Mouse (Mus musculus) spleen, embryonic (tissue): ENCODE results near the gene Ddx39.

Experiments used
- CTCF ChIA-PET: fragments of 350-600 bp; sonication (Branson Sonifier 250); formaldehyde crosslinking; loops from one replicate; lab custom pipeline; 2022; lab: Charles Lee

Ddx39 gene

DNA sequence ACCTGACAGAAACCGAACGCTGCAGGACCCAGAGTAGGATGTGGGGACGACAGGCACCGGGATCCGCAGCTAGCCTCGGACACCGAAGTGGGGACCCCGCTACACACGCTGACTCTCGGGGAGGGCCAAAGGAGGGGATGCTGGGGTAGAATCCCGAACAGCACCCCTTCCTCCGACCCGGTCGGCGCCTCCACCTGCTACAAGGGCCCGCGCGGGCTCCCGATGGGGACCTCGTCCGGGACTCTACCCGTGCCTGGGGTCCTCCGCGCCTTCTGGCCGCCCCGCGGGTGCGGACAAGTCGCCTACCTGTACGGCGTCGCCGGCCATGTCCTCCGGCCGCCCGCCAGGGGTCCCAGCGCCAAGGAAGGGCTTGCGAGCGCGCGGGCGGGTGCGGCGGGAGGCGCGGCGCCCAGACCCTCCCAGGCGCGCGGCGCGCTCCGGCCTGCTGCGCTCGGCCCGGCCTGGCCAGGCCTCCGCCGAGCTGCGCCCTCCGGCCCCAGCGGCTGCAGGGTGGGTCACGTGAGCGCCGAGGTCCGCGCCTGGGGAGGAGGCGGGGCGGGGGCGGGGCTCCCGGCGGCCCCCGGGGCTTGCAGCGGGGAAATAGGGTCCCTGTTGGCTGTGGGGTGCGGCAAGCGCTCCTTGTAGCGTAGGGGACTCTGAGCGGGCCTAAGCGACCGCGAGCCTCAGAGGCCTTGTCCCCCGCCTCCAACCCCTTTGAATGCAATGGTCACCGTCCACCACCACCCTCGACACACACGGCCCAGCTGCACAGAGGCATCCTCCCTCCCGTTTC, 16.1 kb upstream of the Ddx39 start, which contains the start of gene Pkn1:
Gene Pkn1 (minus strand): TSS at position 519 of the 793 bp plus-strand sequence.
- CTCF ChIA-PET: interaction anchor here (0.6 kb wide), 1 partner anchor 11 kb away, joined by 3 read pairs; no protein-coding TSS in a partner anchor

DNA sequence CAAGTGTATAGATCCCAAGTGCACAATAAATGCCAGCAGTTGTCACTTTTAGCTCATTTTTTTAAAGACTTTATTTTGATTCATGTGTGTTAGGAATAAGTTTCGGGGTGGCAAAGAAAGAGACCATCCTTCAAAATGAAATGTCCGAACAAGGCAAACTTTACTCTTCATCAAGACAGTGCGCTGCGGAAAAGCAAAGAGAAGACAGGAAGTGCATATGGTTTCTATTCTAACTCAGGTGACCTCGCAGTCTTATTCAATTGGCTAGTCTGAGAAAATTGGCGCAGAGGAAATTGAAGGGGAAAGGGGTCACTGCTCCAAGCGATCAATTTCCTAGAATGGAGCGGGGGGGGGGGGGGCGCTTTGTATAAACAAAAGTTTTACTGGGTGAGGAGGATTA, 15.4 kb upstream of the Ddx39 start:
- CTCF ChIA-PET: interaction anchor here (0.6 kb wide), 1 partner anchor 11 kb away, joined by 3 read pairs; no protein-coding TSS in a partner anchor

DNA sequence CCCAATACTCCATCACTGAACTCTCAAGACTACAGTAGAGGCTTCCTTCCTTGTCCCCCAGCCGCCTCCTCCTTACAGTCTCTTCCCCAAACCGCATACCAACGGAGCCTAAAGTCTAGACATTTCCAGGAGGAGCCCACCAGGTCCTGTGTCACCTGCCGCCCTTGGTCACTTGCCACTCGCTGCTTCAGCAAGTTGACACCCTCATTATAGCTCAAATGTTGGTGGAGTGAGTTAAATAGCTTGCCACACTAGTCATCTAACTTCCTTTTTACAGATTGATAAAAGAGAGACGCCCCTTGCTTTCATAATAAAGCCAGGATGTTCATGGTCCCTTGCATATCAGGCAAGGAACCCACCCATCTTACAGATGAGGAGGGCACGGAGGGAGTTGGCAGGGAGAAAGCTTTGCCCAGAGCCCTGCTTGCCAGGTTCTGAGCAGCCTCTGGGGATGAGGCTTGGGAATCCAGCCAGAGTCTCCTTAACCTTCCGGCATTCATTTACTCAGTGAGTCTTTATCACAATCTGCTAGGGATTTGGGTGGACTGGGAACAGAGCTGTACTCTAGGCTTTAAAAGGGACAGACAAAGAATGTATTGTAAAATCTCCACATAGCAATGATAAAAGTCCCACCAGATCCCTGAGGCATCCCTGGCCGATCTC, 14.4 kb upstream of the Ddx39 start:
- CTCF ChIA-PET: no interaction called here

DNA sequence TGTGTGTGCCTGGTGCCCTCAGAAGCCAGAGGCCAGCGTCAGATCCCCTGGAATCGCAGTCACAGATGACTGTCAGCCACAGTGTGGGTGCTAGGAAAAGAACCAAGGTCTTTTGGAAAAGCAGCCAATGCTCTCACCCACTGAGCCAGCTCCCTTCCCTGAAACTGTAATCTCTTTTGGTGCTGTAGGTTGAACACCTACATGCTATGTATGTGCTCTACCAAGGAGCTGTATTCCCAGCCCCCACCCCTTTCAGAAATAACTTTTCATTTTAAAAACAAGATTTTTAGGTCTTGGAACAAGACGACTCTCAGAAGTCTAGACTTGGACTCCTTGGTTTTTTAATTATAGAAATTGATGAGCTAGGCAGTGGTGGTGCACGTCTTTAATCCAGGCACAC, 11.6 kb upstream of the Ddx39 start:
- CTCF ChIA-PET: no interaction called here

DNA sequence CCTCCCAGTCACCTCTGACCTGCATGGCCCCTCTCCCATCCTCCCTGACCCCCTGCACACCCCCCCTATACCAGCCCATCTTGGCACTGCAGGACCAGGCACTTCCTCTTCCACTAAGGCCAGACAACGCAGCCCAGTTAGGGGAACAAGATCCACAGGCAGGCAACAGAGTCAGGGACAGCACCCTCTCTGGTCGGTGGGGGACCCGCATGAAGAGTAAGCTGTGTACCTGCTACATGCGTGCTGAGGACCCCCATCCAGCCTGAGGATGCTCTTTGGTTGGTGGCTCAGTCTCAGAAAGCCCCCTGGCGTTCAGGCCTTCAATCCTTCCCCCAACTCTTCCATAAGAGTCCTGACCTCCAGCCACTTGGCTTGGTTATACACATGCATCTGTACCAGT, 8.6 kb upstream of the Ddx39 start:
- CTCF ChIA-PET: no interaction called here

DNA sequence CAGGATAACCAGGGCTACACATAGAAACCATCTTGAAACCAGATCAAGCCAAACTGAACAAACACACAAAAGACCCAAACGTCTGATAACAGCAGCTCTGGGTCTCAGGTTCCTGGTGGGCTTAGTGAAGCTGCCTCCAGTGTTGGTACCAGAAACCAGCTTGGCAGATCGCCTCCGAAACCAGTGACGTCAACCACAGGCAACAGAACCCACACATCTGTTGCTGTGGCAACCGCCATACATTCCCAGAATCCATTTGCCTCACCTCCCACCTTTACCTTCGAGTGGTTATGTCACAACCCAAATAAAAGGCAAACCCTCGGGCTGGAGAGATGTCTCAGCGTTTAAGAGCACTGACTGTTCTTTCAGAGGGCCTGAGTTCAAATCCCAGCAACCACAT, 7.4 kb upstream of the Ddx39 start:
- CTCF ChIA-PET: no interaction called here

DNA sequence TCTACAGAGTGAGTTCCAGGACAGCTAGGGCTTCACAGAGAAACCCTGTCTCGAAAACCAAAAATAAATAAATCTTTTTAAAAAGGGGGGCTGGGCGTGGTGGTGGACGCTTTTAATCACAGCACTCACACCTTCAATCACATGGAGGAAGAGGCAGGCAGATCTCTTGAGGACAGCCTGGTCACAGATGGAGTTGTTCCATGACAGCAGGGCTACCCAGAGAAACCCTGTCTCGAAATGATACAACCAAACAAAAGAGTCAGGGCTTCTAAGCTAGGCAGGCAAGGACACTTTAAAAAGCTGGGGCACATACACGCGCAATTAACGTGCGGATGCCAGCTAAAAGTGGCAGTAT, 324 bp upstream of the Ddx39 start:
- CTCF ChIA-PET: interaction anchor here (0.5 kb wide), 1 partner anchor 92 kb away, joined by 6 read pairs; no protein-coding TSS in a partner anchor

DNA sequence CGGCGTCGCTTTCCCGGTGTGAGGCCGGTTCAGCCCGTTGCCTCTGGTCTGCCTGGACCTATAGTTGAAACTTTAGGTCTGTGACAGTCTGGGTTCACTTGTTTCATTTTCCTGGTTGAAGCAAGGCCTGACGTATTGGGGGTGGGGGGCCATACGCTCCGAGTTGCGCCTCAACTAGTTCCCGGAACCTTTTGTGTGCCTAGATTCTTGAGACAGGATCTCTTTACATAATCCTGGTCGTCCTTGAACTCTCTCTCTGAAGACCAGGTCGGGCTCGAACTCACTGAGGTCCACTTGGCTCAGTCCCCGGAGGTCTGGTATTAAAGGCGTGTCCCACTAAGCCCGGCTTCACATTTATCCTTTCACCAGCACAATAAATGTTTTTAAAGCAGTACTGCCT, 794 bp downstream of the Ddx39 start:
- CTCF ChIA-PET: no interaction called here

DNA sequence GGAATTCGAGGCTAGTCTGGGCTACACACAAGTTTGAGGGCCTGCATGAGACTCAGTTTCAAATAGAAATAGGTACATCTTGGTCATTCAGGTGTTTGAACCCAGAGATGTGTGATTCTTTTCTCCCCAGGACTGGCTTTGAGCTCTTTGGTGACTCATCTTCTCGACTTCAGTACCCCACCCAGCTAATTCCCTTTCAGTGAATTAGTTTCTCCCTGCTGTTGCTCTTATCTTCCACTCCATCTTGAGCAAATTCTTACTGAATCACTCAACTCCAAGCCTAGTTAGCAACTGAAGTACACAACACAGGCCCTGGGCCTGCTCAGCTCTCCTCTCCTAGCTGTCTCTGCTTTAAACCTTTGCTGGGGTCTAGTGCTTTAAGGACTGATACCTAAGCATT, 1.6 kb downstream of the Ddx39 start:
- CTCF ChIA-PET: no interaction called here

DNA sequence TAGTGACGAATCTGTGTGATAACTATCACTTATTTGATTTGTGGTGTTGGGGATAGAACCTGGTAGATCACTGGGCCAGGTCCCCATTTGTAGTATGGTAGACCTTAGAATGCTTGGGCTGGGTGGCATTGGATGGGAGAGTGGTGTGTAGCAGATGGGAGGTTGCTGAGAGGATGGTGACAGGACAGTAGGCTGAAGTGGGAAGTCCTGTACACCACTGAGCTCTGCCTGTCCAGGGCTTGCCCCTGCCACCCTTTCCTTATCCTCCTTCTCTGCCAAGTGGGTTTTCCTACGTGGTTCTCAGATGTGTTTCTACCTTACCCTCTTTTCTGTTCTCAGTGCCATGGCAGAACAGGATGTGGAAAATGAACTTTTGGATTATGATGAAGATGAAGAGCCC, 4.1 kb downstream of the Ddx39 start:
- CTCF ChIA-PET: no interaction called here

DNA sequence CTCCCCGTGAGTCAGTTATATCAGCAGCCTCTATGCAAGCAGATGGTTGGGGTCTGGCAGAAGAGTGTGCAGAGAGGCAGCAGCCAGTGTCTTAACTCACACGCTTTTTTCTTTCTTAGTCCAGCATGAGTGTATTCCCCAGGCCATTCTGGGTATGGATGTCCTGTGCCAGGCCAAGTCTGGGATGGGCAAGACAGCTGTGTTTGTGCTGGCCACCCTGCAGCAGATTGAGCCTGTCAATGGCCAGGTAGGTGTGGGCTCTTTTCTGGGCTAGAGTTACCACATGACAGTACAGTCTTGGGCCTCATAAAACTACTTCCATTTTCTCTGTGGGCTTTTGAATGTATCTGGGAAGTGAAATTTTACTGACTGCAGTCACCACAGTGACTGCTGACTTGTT, 4.7 kb downstream of the Ddx39 start:
- CTCF ChIA-PET: no interaction called here

DNA sequence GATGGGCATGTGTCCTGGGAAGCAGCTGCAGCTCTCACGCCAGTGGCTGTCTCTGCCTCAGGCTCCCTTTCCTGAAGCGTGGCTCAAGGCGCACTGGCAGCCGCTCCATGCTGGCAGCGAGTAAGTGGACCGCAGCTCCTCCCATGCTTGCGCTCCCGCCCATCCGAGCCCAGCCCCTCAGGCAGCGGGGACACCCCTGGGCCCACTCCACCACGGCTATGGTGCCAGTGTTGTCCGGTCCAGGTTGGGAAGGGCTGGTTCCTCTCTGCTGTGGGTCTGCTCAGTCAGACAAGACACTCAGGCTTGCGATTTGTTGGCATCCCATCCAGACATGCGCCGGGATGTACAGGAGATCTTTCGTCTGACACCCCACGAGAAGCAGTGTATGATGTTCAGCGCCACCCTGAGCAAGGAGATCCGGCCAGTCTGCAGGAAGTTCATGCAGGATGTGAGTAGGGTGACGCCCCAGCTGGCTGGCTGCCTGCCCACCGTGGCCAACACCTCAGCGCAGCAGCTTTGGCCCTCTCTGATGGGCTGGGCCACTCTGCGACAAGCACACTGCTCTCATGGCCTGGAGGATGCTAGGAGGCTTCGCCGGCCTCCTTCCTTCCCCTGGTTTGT, 6.5 kb downstream of the Ddx39 start:
- CTCF ChIA-PET: interaction anchor here (0.6 to 1.0 kb wide), 3 partner anchors 15 to 325 kb away, joined by 3 read pairs; no protein-coding TSS in a partner anchor

DNA sequence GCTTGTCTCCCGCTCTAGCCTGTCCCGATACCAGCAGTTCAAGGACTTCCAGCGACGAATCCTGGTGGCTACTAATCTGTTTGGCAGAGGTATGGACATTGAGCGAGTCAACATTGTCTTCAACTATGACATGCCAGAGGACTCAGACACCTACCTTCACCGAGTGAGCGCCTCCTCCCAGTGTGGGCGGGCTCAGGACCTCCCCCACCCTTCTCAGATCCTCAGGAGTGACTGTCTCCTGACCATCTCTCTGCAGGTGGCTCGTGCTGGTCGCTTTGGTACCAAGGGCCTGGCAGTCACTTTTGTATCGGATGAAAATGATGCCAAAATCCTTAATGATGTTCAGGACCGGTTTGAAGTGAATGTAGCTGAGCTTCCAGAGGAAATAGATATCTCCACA, 7.7 kb downstream of the Ddx39 start:
- CTCF ChIA-PET: interaction anchor here (0.6 to 0.8 kb wide), 2 partner anchors 14 to 324 kb away, joined by 3 read pairs; no protein-coding TSS in a partner anchor

DNA sequence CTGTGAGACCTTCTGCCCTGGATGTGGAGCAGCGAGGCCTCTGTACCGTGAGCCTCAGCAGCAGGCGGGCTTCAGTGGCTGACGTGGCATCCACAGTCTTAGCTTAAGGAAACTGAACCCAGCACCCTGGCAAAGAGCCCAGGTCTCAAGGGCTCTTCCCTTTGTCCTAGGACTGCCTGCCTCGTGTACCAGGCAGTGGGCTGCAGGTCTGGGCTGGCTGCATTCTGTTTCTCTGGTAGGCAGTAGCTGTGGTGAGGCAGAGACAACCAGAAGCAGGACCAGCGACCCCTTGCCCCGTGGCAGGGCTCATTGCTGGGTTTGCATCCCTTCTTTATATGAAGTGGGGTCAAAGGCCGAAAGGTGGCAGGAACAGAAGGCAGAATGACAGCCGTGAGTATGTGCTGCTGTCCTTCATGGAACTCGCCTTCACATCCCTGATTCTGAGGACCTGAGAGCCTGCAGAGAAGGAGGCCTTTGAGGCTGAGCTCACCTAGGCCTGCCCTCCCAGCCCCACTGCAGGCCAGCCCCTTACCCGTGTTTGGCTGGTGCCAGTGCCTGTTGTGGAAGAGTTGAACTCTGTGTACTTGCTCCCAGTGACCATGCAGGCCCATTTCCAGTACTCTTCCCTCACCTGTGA, 8.6 kb downstream of the Ddx39 start:
- CTCF ChIA-PET: interaction anchor here (0.7 kb wide), 1 partner anchor 10 kb away, joined by 5 read pairs; no protein-coding TSS in a partner anchor

DNA sequence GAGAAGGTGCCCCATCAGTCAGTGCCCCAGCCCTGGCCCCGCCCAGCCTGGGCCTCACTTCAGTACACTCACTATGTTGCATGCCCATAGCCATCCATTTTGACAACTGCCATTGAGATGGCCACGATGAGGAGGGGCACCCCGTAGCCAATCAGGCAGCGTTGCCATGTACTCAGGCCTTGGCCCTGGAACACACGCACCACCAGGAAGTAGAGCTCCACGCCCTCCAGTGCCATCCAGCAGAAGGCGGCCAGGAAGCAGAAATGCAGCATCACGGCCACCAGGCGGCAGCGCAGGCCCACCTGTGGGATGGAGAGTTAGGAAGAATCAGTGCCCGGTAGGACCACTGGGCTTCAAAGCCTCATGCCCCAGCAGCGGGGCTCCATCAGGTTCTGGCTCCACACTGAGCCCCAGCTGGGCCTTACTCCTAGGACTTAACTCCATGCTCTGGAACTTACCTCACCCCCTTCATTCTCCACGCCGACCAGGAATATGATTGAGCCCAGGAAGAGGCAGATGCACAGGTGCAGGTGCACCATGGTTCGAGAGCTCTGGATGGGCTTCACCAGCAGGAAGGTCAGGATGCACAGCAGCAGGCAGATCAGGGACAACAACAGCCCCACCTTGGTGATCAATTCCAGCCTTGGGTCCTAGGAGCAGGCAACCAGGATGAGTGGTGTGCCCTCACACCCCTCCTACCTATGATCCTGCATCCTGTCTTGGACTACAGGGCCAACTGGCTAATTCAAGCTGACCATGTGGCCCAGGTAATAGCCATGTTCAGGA, 9.9 kb downstream of the Ddx39 start:
- CTCF ChIA-PET: interaction anchor here (2.1 kb wide), 1 partner anchor 171 kb away, joined by 6 read pairs; no protein-coding TSS in a partner anchor

DNA sequence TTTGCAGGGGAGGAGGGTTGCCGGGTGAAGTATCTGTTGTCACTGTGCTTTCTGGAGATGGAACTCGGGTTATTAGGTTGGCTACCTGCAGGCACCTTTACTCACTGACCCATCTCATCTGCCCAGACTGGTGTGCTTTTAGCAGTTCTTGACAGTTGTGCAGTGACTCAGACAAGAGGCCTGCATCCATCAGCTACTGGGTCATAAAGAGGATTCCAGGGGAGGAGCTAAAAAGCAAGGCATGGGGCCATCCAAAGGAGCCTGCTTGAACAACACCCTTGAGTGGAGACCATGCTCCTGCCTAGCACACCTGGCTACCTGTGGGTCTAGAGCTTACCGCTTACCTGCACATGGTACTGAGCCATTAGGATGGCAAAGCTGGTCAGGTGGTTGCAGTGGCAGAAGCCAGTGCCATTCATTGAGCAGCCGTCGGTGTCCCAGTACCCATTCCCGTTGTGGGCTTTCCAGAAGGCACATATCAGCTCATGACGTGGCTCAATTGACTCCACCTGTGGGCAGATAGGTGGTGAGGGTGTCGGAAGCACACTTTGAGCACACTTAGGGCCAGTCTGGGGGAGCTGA, 10.6 kb downstream of the Ddx39 start:
- CTCF ChIA-PET: interaction anchor here (2.1 kb wide), 1 partner anchor 170 kb away, joined by 6 read pairs; no protein-coding TSS in a partner anchor

DNA sequence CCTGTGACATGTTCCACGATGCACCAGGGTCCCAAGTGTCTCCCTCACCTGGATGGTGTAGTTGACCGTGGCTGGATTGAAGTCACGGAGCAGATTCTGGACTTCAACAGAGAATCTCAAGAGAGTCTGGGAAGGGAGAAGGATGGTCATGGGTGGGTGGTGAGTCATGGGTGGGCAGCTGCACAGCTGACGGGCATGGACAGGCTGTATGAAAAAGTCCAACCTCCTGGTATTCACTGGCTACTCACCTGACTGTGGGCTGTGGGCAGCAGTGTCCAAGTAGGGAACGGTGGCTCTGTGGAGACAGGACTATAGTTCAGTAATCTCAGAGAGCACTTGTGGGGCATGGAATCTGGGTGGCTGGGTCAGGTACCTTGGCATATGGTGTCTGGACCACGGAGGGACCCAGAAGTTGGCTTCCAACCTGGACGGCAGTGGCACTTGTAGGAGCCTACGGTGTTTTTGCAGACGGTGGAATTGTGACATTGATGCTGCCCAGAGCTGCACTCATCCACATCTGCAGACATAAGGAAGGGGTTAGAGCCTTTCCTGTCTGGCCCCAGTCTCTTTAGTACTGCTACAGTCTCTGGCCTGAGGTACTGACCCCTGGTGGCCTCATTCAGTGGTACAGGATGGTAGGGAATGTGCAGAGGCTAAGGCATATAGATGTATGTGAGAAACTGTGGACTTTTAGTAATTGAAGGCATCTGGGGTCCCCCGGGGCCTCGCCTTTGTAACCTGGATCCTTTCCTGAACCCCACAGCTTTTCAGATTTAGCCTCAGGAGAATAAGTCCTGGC, 14.2 kb downstream of the Ddx39 start:
- CTCF ChIA-PET: interaction anchor here (1.3 kb wide), 1 partner anchor 39 kb away, joined by 3 read pairs; no protein-coding TSS in a partner anchor

DNA sequence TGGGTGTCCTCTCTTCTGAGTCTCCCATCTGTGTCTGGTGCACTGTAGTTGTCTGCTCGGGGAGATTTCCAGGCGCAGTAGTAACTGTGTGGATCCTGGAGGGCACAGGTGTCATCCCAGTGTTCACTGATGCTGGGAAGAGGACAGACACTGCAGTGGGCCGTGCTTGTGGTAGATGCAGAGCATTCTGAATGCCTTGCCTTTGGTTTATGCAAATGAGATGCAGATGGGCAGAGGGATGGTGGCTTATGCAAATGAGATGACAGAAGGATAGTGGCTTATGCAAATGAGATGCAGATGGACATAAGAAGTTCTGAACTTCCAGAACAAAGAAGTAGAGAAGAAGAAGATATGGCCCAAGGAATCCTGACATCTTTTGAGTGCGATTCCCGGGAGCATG, 16.9 kb downstream of the Ddx39 start:
- CTCF ChIA-PET: no interaction called here

DNA sequence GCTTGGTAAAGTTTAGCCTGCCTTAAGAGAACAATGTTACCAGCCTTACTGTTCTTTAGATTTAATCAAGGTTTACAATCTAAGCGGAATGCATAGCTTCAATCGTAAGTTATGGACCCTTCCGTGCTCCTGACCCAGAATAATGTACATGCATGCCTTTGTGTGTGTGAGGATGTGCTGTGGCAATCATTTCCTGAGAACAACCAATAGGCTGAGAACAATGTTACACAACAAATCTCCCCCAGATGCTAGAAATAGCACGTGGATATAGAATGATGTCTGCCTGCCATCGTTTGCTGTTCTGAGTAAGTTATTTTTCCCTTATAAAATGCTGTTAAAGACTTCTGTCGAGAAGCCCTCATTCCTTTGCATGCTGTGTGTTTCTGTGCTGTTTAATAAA, 17.9 kb downstream of the Ddx39 start:
- CTCF ChIA-PET: interaction anchor here (1.1 kb wide), 1 partner anchor 9 kb away, joined by 5 read pairs; no protein-coding TSS in a partner anchor
